Mouse (Mus musculus): ENCODE results near the gene Ccer2. TPM values are rescaled to one million over a fixed set of nuclear protein-coding genes. Genes with fewer than 3 reads are reported as not detected.

The Ccer2 gene
- polyA plus RNA-seq, 1 experiment from 2014 or later = not detected

DNA sequence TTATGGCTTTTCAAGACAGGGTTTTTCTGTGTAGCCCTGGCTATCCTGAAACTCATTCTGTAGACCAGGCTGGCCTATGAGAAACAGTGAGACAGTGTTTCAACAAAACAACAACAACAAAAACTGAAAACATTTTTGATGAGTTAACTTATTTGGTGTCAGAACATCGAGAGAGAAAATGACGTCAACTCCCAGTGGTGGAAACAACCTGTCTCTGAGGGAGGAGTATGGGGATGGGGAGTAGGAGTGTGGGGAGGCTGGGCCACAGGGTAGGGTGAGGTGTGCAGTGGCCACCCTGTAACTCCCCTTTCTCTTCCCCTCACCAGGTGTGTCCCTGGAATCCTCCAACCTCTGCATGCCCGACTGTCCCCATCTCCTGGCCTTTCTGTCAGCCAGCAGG, 38.5 kb downstream of the Ccer2 start:
- no peaks in the 10 kb centered on the region for H3K27me3 ChIP-seq (replicated peaks)
- ATAC-seq (ENCODE audit: insufficient read depth, low FRiP score, low read depth) = no peak
- no peak overlapping the region for H3K9ac ChIP-seq
- H3K4me3 ChIP-seq (replicated peaks) = no peak overlapping the region
- no peak overlapping the region for H3K4me2 ChIP-seq
- no peak overlapping the region for H3K27ac ChIP-seq
- H3K36me3 ChIP-seq = no peaks in the 10 kb centered on the region
- 83% methylated on average over 3 of the region's 3 CpGs for WGBS
- H3K9me3 ChIP-seq = no peaks in the 10 kb centered on the region
- H3K4me1 ChIP-seq = peaks cover 17% of the 10 kb centered on the region

DNA sequence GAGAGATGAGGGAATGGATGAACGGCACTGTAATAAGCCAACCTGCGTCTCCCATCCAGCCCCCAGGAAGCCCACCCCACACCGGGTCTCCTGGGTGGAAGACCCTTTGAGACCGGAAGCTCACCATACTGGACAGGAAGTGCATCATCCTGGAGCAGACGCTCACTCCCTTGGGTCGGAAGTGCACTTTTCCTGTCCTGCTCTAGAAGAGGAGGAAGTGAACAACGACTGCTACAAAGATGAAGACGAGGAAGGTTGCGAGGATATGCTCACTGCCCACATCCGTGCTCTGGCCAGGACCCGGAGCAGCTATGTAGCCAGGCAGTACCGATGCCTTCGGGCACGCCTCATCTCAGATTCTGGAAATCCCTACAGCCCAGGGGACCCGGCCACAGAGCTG, 39.9 kb downstream of the Ccer2 start:
- WGBS = 77% methylated on average over 15 of the region's 15 CpGs
- Histone ChIP-seq H3K4me2 (peak overlapping the region; percentile 52), H3K9ac (no peak overlapping the region), H3K27me3 (replicated peaks) (no peaks in the 10 kb centered on the region), H3K4me3 (replicated peaks) (0 out of 2 replicates have a peak overlapping the region, but pooled peaks have one; percentile 18), H3K4me1 (peaks cover 7% of the 10 kb centered on the region), H3K36me3 (no peaks in the 10 kb centered on the region), H3K27ac (peak overlapping the region; percentile 63), H3K9me3 (no peaks in the 10 kb centered on the region)
- ATAC-seq (ENCODE audit: insufficient read depth, low FRiP score, low read depth) = no peak

DNA sequence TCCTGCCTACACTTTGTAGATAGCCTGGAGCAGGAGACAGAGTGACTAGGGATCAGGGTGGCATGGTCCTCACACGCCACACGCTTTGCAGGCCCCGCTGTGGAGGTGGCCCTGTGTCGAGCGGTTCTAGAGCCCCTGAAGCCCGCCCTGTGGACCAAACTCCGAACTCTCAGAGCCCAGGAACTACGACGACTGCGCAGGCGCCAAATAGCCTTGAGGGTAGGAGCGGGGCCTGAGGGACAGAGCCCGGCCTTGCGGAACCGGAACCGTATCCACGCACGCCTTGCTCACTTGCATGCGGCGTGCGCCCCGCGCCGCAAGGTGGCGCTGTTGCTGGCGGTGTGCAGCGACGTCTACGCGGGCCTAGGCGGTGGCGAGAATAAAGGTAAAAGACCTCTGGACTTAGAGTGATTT, 40.6 kb downstream of the Ccer2 start:
- 17% methylated on average over 32 of the region's 32 CpGs for WGBS
- Histone ChIP-seq H3K4me3 (replicated peaks) (peak overlapping the region; percentile 18; the same call in 1 of the 2 replicates), H3K9ac (peak overlapping the region; percentile 1; the same call in 1 of the 2 replicates), H3K36me3 (no peaks in the 10 kb centered on the region), H3K27me3 (replicated peaks) (no peaks in the 10 kb centered on the region), H3K4me2 (peak overlapping the region; percentile 52), H3K9me3 (no peaks in the 10 kb centered on the region), H3K27ac (peak overlapping the region; percentile 63; the same call in 1 of the 2 replicates), H3K4me1 (peaks cover 7% of the 10 kb centered on the region)
- peak; percentile 67 for ATAC-seq (ENCODE audit: insufficient read depth, low FRiP score, low read depth)

DNA sequence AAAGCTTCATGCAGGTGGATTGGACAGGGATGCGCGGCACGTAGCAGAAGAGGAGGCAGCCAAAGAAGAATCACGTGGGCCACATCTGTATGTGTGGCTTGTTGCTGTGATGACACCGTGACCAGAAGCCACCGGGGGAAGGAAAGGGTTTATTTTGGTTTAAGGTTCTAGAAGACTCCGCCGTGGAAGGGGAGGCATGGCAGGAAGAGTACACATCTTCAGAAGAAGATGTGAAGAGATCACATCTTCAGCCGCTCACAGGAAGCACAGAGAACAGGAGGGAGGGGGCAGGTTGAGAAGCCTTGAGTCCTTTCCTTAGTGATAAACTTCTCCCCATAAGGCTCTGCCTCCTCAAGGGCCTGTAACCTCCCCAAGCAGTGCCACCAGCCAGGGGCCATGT, 44.0 kb downstream of the Ccer2 start:
- Histone ChIP-seq H3K4me1 (peaks cover 28% of the 10 kb centered on the region), H3K4me3 (replicated peaks) (no peak overlapping the region), H3K9ac (no peak overlapping the region), H3K27me3 (replicated peaks) (no peaks in the 10 kb centered on the region), H3K4me2 (no peak overlapping the region), H3K27ac (no peak overlapping the region), H3K36me3 (no peaks in the 10 kb centered on the region), H3K9me3 (no peaks in the 10 kb centered on the region)
- no peak for ATAC-seq (ENCODE audit: insufficient read depth, low FRiP score, low read depth)
- 93% methylated on average over 9 of the region's 9 CpGs for WGBS

DNA sequence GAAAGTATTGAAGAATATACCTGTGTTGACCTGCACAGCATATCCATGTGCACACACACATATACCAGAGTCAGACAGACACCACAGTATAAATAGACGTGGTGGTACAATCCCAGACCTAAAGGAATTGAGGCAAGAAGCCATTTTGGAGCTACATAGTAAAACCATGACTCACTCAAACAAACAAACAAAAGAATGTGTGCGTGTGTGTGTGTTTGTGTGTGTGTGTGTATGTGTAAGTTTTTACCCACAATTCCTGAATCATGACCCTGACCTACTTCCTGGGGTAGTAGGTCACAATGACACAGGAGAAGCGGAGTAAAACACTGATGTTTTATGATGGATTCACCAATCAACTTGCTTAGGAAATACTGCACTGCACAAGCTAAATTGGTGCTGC, 45.5 kb downstream of the Ccer2 start:
- Histone ChIP-seq H3K4me3 (replicated peaks) (no peak overlapping the region), H3K4me2 (peak overlapping the region; percentile 31; the same call in 1 of the 2 replicates), H3K9me3 (no peaks in the 10 kb centered on the region), H3K4me1 (peaks cover 27% of the 10 kb centered on the region), H3K27ac (peak overlapping the region; percentile 97), H3K27me3 (replicated peaks) (no peaks in the 10 kb centered on the region), H3K36me3 (no peaks in the 10 kb centered on the region), H3K9ac (no peak overlapping the region)
- ATAC-seq (ENCODE audit: insufficient read depth, low FRiP score, low read depth) = no peak
- WGBS = 48% methylated on average over 3 of the region's 3 CpGs

DNA sequence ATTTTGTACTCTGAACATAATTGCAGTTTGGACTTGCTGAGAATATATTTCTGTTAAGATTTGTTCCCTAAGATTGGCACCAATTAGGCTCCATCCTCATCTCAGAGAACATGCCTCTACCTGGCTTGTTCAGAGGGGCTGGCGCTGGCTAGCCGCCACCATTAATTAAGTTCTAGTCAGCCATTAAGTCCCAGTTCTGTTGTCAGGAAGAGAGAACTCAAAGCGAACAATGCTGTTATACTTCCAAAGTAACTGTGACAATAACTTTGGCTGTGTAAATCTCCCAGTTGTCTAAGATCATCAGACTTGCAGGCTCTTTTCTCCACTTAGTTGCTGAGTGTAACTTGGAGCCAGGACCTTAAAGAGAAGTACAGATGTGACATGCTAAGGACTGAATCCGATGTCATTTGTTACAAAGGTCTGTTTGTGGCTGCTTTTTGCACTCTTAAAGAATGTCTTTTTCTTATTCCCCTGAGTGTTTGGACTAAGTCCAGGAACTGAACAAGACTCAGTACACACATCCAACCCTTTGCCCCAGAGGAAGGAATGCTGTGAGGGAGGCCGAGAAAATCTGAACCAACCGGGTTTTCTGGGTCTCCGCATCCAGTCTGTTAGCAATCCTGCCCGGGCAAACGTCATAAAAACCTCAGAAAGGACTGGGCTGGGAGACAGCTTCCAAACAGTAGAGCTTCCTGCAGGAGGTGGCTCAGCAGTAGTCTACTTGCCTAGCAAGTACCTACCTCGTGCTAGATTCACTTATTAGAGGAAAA, 46.1 kb downstream of the Ccer2 start:
- 19% methylated on average over 10 of the region's 10 CpGs for WGBS
- peak overlapping the region; percentile 97 for H3K27ac ChIP-seq
- H3K4me1 ChIP-seq = peaks cover 22% of the 10 kb centered on the region
- ATAC-seq (ENCODE audit: insufficient read depth, low FRiP score, low read depth) = peak; percentile 76
- H3K4me2 ChIP-seq = peak overlapping the region; percentile 31; the same call in 1 of the 2 replicates
- H3K36me3 ChIP-seq = no peaks in the 10 kb centered on the region
- no peak overlapping the region for H3K9ac ChIP-seq
- H3K27me3 ChIP-seq (replicated peaks) = no peaks in the 10 kb centered on the region
- H3K4me3 ChIP-seq (replicated peaks) = no peak overlapping the region
- H3K9me3 ChIP-seq = no peaks in the 10 kb centered on the region

DNA sequence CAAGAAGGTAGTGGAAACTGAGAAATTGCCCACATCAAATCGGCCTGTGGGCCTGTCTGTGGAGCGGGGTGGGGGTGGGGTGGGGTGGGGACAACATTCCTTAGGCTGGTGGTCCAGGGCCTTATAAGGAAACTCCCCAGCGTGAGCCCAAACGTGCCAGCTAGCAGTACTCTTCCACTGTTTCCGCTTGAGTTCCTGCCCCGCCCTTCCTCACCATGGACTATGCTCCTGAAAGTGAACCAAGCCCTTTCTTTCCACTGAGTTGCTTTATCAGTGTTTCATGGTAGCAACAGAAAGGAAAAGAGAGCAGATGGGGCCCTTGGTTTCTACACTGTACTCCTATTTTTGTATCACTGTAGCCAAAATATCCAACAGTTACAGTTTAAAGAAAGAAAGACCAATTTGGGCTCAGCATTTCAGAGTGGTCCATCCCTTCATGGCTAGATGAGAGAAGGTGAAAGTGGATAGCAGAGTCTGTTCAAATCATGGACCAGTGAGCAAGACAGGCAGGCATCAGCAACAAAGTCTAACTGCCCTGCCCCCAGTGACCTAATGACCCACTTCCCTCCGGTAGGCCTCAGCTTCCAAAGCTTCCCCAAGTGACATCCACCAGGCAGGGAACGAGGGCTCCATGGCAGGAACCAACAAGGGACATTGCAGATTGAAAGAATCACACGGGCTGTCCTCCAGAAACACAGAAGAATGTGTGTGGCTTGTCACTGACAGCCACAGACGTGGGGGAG, 47.0 kb downstream of the Ccer2 start:
- Histone ChIP-seq H3K27me3 (replicated peaks) (no peaks in the 10 kb centered on the region), H3K9ac (no peak overlapping the region), H3K36me3 (no peaks in the 10 kb centered on the region), H3K27ac (peak overlapping the region; percentile 97), H3K9me3 (no peaks in the 10 kb centered on the region), H3K4me3 (replicated peaks) (no peak overlapping the region), H3K4me1 (peaks cover 27% of the 10 kb centered on the region), H3K4me2 (peak overlapping the region; percentile 31; the same call in 1 of the 2 replicates)
- ATAC-seq (ENCODE audit: insufficient read depth, low FRiP score, low read depth) = peak; percentile 62; the same call in 1 of the 2 replicates
- WGBS = 16% methylated on average over 10 of the region's 10 CpGs

DNA sequence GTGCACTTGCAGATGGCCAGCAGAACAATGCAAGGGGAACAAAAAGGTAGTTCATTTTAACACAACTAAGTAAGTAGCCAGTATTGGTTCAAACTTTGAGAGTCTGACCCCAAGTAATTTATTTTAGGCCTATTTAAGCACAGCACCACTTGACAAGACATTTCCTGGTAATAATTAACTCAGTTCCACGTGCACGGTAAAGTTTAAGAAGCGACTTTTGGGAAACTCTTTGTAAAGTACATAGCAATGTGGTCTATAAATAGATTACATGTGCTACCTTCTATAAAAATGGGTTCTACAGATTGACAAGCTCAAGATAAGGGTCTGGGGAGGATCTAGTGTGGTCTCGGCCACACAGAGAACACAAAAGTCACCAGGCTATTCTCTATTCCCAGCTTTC, 47.8 kb downstream of the Ccer2 start:
- peak; percentile 48; the same call in 1 of the 2 replicates for ATAC-seq (ENCODE audit: insufficient read depth, low FRiP score, low read depth)
- Histone ChIP-seq H3K9ac (no peak overlapping the region), H3K27ac (peak overlapping the region; percentile 97), H3K4me3 (replicated peaks) (no peak overlapping the region), H3K27me3 (replicated peaks) (no peaks in the 10 kb centered on the region), H3K4me1 (peaks cover 28% of the 10 kb centered on the region), H3K4me2 (peak overlapping the region; percentile 9; the same call in 1 of the 2 replicates), H3K9me3 (no peaks in the 10 kb centered on the region), H3K36me3 (no peaks in the 10 kb centered on the region)
- WGBS = 26% methylated on average over 4 of the region's 4 CpGs

DNA sequence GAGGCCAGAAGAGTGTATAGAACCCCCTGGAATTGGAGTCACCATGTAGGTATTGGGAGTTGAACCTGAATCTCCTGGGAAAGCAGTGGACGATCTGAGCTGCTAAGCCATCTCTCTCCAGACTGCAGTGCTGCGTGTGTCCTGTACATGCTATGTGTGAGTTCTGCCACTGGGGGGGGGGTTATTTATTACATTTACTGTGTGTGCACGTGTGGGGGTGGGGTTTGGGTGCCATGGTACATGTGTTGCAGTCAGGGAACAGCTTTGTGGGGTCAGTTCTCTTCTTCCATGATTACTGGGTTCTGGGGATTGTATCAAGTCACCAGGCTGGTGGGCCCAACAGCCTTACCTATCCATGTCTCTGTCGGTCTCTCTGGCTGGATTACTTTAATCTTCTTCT, 50.9 kb downstream of the Ccer2 start:
- Histone ChIP-seq H3K4me1 (peaks cover 27% of the 10 kb centered on the region), H3K36me3 (no peaks in the 10 kb centered on the region), H3K27me3 (replicated peaks) (no peaks in the 10 kb centered on the region), H3K4me3 (replicated peaks) (no peak overlapping the region), H3K4me2 (no peak overlapping the region), H3K9ac (no peak overlapping the region), H3K9me3 (no peaks in the 10 kb centered on the region), H3K27ac (no peak overlapping the region)
- 75% methylated on average over 4 of the region's 4 CpGs for WGBS
- no peak for ATAC-seq (ENCODE audit: insufficient read depth, low FRiP score, low read depth)

DNA sequence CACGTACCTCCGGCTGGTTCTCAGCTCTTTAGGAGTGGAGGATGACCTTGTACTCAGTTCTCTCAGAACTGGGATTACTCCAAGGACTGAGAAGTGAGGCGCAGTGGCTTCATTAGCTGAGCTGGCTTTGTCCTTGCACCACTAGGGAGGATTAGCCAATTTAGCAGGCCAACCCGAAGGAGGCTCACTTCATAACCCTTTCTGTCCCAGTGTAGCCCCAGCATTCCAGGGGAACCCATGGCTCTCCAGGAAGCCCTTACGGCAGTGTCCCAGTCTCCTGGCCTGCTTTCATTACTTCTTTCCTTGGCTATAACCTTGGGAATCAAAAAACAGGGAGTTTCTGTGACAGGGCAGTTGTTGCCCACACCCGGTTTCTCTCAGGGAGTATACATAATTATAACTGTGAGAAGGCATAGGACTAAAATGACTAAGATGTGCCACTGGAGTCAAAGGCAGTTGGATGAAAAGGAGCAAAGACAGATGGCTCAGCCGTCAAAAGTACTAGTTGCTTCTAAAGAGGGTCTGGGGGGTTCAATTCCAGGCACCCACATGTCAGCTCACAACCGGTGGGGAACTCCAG, 51.8 kb downstream of the Ccer2 start:
- Histone ChIP-seq H3K9me3 (no peaks in the 10 kb centered on the region), H3K36me3 (no peaks in the 10 kb centered on the region; the same call in 1 of the 2 replicates), H3K9ac (peak overlapping the region; percentile 87; the same call in 1 of the 2 replicates), H3K4me2 (peak overlapping the region; percentile 94), H3K27ac (peak overlapping the region; percentile 100), H3K27me3 (replicated peaks) (no peaks in the 10 kb centered on the region), H3K4me3 (replicated peaks) (peak overlapping the region; percentile 74), H3K4me1 (peaks cover 25% of the 10 kb centered on the region)
- ATAC-seq (ENCODE audit: insufficient read depth, low FRiP score, low read depth) = no peak
- 38% methylated on average over 7 of the region's 8 CpGs for WGBS

DNA sequence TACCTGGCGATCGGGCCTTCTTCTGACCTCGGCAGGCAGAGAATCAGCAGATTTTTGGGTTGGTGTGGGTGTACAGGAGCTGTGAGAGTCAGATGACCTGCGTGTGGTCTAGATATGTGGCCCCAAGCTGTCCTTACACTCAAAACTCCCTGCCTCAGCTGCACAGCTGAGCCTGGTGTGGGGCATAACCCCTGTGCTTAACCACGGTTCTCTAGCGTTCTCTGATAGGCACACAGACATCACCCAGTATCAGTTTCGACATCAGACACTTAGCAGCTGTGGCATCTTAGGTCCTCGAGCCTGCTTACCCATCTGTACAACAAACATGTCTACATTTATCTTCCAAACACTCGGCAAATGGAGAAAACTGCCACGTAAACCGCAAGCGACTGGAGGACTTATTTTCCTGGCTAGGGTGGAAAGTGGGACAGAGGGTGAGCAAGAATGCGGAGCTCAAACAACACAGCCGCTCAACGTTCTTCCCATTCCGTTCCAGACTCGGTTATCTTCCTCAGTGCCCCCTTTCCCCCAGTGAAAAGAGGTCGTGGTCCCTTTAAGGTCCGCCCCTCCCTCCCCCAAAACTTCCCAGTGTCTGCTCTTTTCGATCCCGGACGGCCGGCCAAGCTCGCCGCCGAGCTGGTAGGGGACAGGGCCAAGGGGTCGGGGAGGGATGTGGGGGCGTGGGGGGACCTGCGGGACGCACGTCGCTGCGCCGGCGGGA, 52.4 kb downstream of the Ccer2 start, which contains the start of gene Hnrnpl:
Gene Hnrnpl (plus strand): TSS at position 321 of the 721 bp plus-strand sequence.
- Histone ChIP-seq H3K9ac (peak within 1 kb of the TSS; percentile 87), H3K4me3 (replicated peaks) (peak within 1 kb of the TSS; percentile 74), H3K27ac (peak within 1 kb of the TSS; percentile 100), H3K36me3 (peaks cover 4% of the 10 kb centered on the region), H3K9me3 (no peaks in the 10 kb centered on the region), H3K4me1 (peaks cover 25% of the 10 kb centered on the region), H3K27me3 (replicated peaks) (no peaks in the 10 kb centered on the region), H3K4me2 (peak within 1 kb of the TSS; percentile 94)
- ATAC-seq (ENCODE audit: insufficient read depth, low FRiP score, low read depth) = peak; percentile 1
- WGBS = 3% methylated on average over 35 of the region's 35 CpGs
